Mouse (Mus musculus) neural tube, embryonic 11.5 days (tissue): ENCODE results near the gene Azin2. TPM values are rescaled to one million over a fixed set of nuclear protein-coding genes. Genes with fewer than 3 reads are reported as not detected.

Source experiments
- ATAC-seq: fragments of 200-750 bp; cut with Nextera tagmentation; 2 replicates; pipeline ENCODE4 v1.8.0; 2017; ENCODE audit warnings: moderate number of reproducible peaks, mild to moderate bottlenecking, moderate TSS enrichment, moderate library complexity; ENCODE audit not compliant: insufficient read depth, low FRiP score, low TSS enrichment
- DNase-seq: peaks from one replicate; pipeline ENCODE4 v3.0.0-alpha.2; 2015; ENCODE audit warnings: low spot score
- H3K27ac ChIP-seq: fragments of 300-500 bp; sonication (generic); 2 replicates; pipeline ENCODE4 v1.5.1; 2014; ENCODE audit warnings: low read depth, mild to moderate bottlenecking, low read length
- H3K27me3 ChIP-seq: fragments of 300-500 bp; sonication (generic); 2 replicates; pipeline ENCODE4 v1.6.1; 2014; ENCODE audit warnings: mild to moderate bottlenecking, low read length, mixed read lengths; ENCODE audit not compliant: control insufficient read depth, insufficient read depth
- H3K36me3 ChIP-seq: fragments of 300-500 bp; sonication (generic); 2 replicates; pipeline ENCODE4 v1.6.1; 2014; ENCODE audit warnings: mild to moderate bottlenecking, low read length, moderate library complexity, mixed read lengths; ENCODE audit not compliant: control insufficient read depth, insufficient read depth
- H3K4me1 ChIP-seq: fragments of 300-500 bp; sonication (generic); 2 replicates; pipeline ENCODE4 v1.6.1; 2014; ENCODE audit warnings: low read length, mixed read lengths; ENCODE audit not compliant: control insufficient read depth, insufficient read depth
- H3K4me2 ChIP-seq: fragments of 300-500 bp; sonication (generic); 2 replicates; pipeline ENCODE4 v1.6.1; 2014; ENCODE audit warnings: low read depth, mild to moderate bottlenecking, moderate library complexity
- H3K4me3 ChIP-seq: fragments of 300-500 bp; sonication (generic); 2 replicates; pipeline ENCODE4 v1.5.1; 2014; ENCODE audit warnings: low read depth, low read length
- H3K9ac ChIP-seq: fragments of 300-500 bp; sonication (generic); 2 replicates; pipeline ENCODE4 v1.6.1; 2014; ENCODE audit warnings: mild to moderate bottlenecking, low read length
- H3K9me3 ChIP-seq: fragments of 300-500 bp; sonication (generic); 2 replicates; pipeline ENCODE4 v1.6.1; 2016; ENCODE audit warnings: low read length; ENCODE audit not compliant: control insufficient read depth
- WGBS: fragments of 180-500 bp; shearing (Covaris S2); extraction: QIAGEN DNeasy Blood & Tissue Kit; methylation state at CpG from one replicate; pipeline ENCODE4 v1.1.7; 2014; 5-methylcytosine and 5-hydroxymethylcytosine counted together
- polyA plus RNA-seq: library from polyadenylated mRNA; unstranded; fragments of >200 nt; fragmentation: Nextera tagmentation; extraction: Ambion mirVana; gene quantifications from 2 replicates; pipeline ENCODE4 v1.2.1, GENCODE M21; 2014

Gene Azin2
- polyA plus RNA-seq, 1 experiment from 2014 or later = 12.9 TPM

DNA sequence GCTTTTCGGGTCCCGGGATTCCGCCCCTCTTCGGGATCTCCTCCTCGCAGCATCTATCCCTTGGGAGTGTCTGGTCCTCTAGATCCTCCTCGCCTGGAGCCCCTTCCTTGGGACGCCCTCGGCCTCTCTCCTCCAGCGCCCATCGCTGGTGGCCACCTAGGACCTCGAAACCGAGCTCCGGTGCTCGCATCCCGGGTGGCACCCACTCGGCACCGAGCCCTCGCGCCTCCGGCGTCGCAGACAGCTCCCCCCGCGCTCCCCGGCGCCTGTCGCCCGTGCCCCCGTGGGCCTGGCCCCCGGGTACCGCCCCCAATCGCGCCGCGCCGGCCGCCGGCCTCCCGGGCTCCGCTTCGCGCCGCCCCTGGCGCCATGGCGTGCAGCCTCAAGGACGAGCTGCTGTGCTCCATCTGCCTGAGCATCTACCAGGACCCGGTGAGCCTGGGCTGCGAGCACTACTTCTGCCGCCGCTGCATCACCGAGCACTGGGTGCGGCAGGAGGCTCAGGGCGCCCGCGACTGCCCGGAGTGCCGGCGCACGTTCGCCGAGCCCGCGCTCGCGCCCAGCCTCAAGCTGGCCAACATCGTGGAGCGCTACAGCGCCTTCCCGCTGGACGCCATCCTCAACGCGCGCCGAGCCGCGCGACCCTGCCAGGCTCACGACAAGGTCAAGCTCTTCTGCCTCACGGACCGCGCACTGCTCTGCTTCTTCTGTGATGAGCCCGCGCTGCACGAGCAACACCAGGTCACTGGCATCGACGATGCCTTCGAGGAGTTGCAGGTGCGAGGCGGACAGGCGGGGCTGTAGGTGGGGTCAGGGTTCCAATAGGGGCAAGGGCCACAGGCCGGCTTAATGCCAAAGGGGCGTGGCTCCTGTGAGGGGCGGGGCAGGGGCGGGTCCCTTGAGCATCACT is 78.2 kb downstream of the Azin2 start:
- DNase-seq (peak; percentile 58), ATAC-seq (peak; percentile 58)
- Histone ChIP-seq H3K4me1 (peaks cover 12% of the 10 kb centered on the region), H3K4me3 (peak overlapping the region; percentile 79), H3K9ac (peak overlapping the region; percentile 77), H3K4me2 (peak overlapping the region; percentile 99), H3K27ac (peak overlapping the region; percentile 44; the same call in 1 of the 2 replicates), H3K9me3 (no peaks in the 10 kb centered on the region), H3K27me3 (no peaks in the 10 kb centered on the region), H3K36me3 (no peaks in the 10 kb centered on the region)
- WGBS = under 1% methylated on average over 83 of the region's 94 CpGs

DNA sequence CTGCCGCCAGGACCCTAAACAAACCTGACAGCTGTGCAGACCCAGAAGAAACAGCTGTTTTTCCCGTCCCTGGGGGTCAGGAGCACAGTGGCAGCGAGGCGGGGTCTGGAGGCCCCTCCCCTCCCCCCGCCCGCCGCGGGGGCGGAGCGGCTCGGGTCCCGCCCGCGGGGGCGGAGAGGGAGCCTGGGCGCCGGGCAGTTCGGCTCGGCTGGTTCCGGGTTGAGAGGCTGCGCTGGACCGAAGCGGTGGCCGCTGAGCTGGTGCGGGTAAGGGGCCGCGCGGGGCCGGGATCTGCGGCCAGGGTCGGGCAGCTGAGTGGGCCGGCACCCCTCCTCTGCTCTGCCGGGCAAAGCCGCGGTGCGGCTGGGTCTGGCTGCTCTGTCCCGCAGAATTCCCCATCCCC is 78.9 kb downstream of the Azin2 start, which contains the start of gene Trim62:
Gene Trim62, plus strand, starts transcription at position 202 of the 403 bp plus-strand sequence.
- no peaks in the 10 kb centered on the region for H3K27me3 ChIP-seq
- H3K4me1 ChIP-seq = peaks cover 12% of the 10 kb centered on the region
- ATAC-seq (peak; percentile 61), DNase-seq (peak; percentile 89)
- peak within 1 kb of the TSS; percentile 79 for H3K4me3 ChIP-seq
- H3K36me3 ChIP-seq = no peaks in the 10 kb centered on the region
- under 1% methylated on average over 34 of the region's 37 CpGs for WGBS
- peak within 1 kb of the TSS; percentile 77 for H3K9ac ChIP-seq
- peak within 1 kb of the TSS; percentile 99 for H3K4me2 ChIP-seq
- H3K27ac ChIP-seq = peak within 1 kb of the TSS; percentile 44; the same call in 1 of the 2 replicates
- no peaks in the 10 kb centered on the region for H3K9me3 ChIP-seq

Other genes with a start within 250 kb of the Azin2 start
- gene A3galt2, start 207.1 kb downstream of the Azin2 start, polyA plus RNA-seq = 0.33 and 0.45 TPM in 2 replicates
- 46.6 and 50.1 TPM in 2 replicates for gene Zfp362, start 156.4 kb downstream of the Azin2 start, polyA plus RNA-seq
- gene Trim62, start 78.9 kb downstream of the Azin2 start, polyA plus RNA-seq = 20.6 and 21.8 TPM in 2 replicates
- 133 and 134 TPM in 2 replicates for gene Ak2, start 29.5 kb upstream of the Azin2 start, polyA plus RNA-seq
- gene Rnf19b, start 95.8 kb upstream of the Azin2 start, polyA plus RNA-seq = 11.8 and 13.6 TPM in 2 replicates
- gene Tmem54, start 143.1 kb upstream of the Azin2 start, polyA plus RNA-seq = 1.5 TPM in 2 replicates
- 7.2 and 8.9 TPM in 2 replicates for gene Hpca, start 159.6 kb upstream of the Azin2 start, polyA plus RNA-seq
- 23.5 and 26.2 TPM in 2 replicates for gene Fndc5, start 174.6 kb upstream of the Azin2 start, polyA plus RNA-seq
- 21.3 and 21.5 TPM in 2 replicates for gene S100pbp, start 227.3 kb upstream of the Azin2 start, polyA plus RNA-seq
- gene Yars, start 227.3 kb upstream of the Azin2 start, polyA plus RNA-seq = 103 and 115 TPM in 2 replicates